Mouse (Mus musculus) neutrophil, adult 5-6 weeks (primary cell): ENCODE measurements around the gene Olfr591. TPM values are rescaled to one million over a fixed set of nuclear protein-coding genes. Genes with fewer than 3 reads are reported as not detected.
"Not testable (repeated sequence)": the region's sequence is repeated elsewhere in the genome, so short reads cannot be mapped to it uniquely, and the experiment has no call there.

Source experiments
- ATAC-seq: fragments of 151-379, 151-347 bp; 2 replicates; pipeline ENCODE4 v1.8.0; 2017; ENCODE audit warnings: mild to moderate bottlenecking, moderate TSS enrichment; ENCODE audit not compliant: insufficient number of reproducible peaks, poor library complexity, low FRiP score, severe bottlenecking; ENCODE audit errors: extremely low read depth
- total RNA-seq: library from RNA; stranded (forward); fragments of 200-1000 nt; gene quantifications from 2 replicates; pipeline ENCODE4 v1.2.3, GENCODE M21; 2017

Gene Olfr591
- not detected in 2 replicates for total RNA-seq

- ATAC-seq, result no peak
Measured at GRCm38 (mm10) chr7:103178240-103178639, at the start of gene Olfr591. Gene Olfr591, minus strand, starts transcription at chr7:103178340.

- no peak for ATAC-seq
Measured at GRCm38 (mm10) chr7:103216696-103217095, 38.6 kb upstream of the Olfr591 start, which contains the start of gene Olfr594. Gene Olfr594, plus strand, starts transcription at chr7:103216996.

- ATAC-seq, result not testable (repeated sequence)
Measured at GRCm38 (mm10) chr7:103212050-103212449, 33.9 kb upstream of the Olfr591 start.

GRCm38 (mm10) chr7:103211562-103211961, 33.4 kb upstream of the Olfr591 start, which contains the start of gene Olfr593:
Gene Olfr593, plus strand, starts transcription at chr7:103211862.
- ATAC-seq, result no peak

- not testable (repeated sequence) for ATAC-seq
Measured at GRCm38 (mm10) chr7:103184503-103184902, 6.4 kb upstream of the Olfr591 start, which contains the start of gene Olfr592. Gene Olfr592, plus strand, starts transcription at chr7:103184803.

- ATAC-seq, result no peak
Measured at GRCm38 (mm10) chr7:103169697-103170096, 8.4 kb downstream of the Olfr591 start.

- ATAC-seq, result no peak
Measured at GRCm38 (mm10) chr7:103156256-103156655, 21.9 kb downstream of the Olfr591 start, which contains the start of gene Olfr589. Gene Olfr589, minus strand, starts transcription at chr7:103156356.

GRCm38 (mm10) chr7:103140579-103140978, 37.6 kb downstream of the Olfr591 start, which contains the start of gene Olfr588-ps1:
Gene Olfr588-ps1, plus strand, starts transcription at chr7:103140879.
- no peak for ATAC-seq

- ATAC-seq, result no peak
Measured at GRCm38 (mm10) chr7:103125538-103125937, 52.6 kb downstream of the Olfr591 start, which contains the start of gene Olfr586. Gene Olfr586, minus strand, starts transcription at chr7:103125638.

- no peak for ATAC-seq
Measured at GRCm38 (mm10) chr7:103119406-103119805, 58.7 kb downstream of the Olfr591 start.

Other genes starting within 250 kb of the Olfr591 start
- gene Olfr573-ps1, start 235.8 kb downstream of the Olfr591 start, total RNA-seq, result not detected in 2 replicates
- not detected in 2 replicates for gene Olfr574, start 229.9 kb downstream of the Olfr591 start, total RNA-seq
- not detected in 2 replicates for gene Olfr575, start 219.6 kb downstream of the Olfr591 start, total RNA-seq
- gene Olfr576, start 215.7 kb downstream of the Olfr591 start, total RNA-seq, result not detected in 2 replicates
- not detected in 2 replicates for gene Olfr577, start 202.4 kb downstream of the Olfr591 start, total RNA-seq
- not detected in 2 replicates for gene Olfr578, start 189.0 kb downstream of the Olfr591 start, total RNA-seq
- gene Olfr582, start 140.3 kb downstream of the Olfr591 start, total RNA-seq, result not detected in 2 replicates
- not detected in 2 replicates for gene Olfr583, start 127.0 kb downstream of the Olfr591 start, total RNA-seq
- gene Olfr584, start 96.5 kb downstream of the Olfr591 start, total RNA-seq, result not detected in 2 replicates
- not detected in 2 replicates for gene Olfr585, start 80.6 kb downstream of the Olfr591 start, total RNA-seq
- gene Olfr586, start 52.7 kb downstream of the Olfr591 start, total RNA-seq, result not detected in 2 replicates
- not detected in 2 replicates for gene Olfr588-ps1, start 37.5 kb downstream of the Olfr591 start, total RNA-seq
- not detected in 2 replicates for gene Olfr589, start 22.0 kb downstream of the Olfr591 start, total RNA-seq
- gene Olfr592, start 6.5 kb upstream of the Olfr591 start, total RNA-seq, result not detected in 2 replicates
- not detected in 2 replicates for gene Olfr593, start 33.5 kb upstream of the Olfr591 start, total RNA-seq
- gene Olfr594, start 38.7 kb upstream of the Olfr591 start, total RNA-seq, result not detected in 2 replicates
- not detected in 2 replicates for gene Usp17ld, start 74.2 kb upstream of the Olfr591 start, total RNA-seq
- not detected in 2 replicates for gene Olfr596, start 127.3 kb upstream of the Olfr591 start, total RNA-seq
- gene Olfr597, start 138.0 kb upstream of the Olfr591 start, total RNA-seq, result not detected in 2 replicates
- not detected in 2 replicates for gene Olfr598, start 145.2 kb upstream of the Olfr591 start, total RNA-seq
- not detected in 2 replicates for gene Olfr599, start 157.6 kb upstream of the Olfr591 start, total RNA-seq
- gene Olfr600, start 171.3 kb upstream of the Olfr591 start, total RNA-seq, result 0.23 TPM in 1 of 2 replicates, not detected in the other
- gene Olfr601, start 184.3 kb upstream of the Olfr591 start, total RNA-seq, result not detected in 2 replicates
- gene Olfr603, start 207.8 kb upstream of the Olfr591 start, total RNA-seq, result not detected in 2 replicates
- gene Usp17lc, start 236.7 kb upstream of the Olfr591 start, total RNA-seq, result not detected in 2 replicates